Mouse (Mus musculus) layer of hippocampus, adult 11-12 months (tissue): Measurements from ENCODE around the gene Hbb-bh1.
"Not testable (repeated sequence)": the region's sequence is repeated elsewhere in the genome, so short reads cannot be mapped to it uniquely, and the experiment has no call there.

ENCODE experiments used
- DNase-seq: peaks from one replicate; pipeline ENCODE4 v3.0.0; 2022; ENCODE audit warnings: low spot score

Gene Hbb-bh1

GRCm38 (mm10) chr7:103843034-103843433 lies at the start of gene Hbb-bh1:
Hbb-bh1 (minus strand) TSS chr7:103843164.
- DNase-seq: no peak

- no peak for DNase-seq
Observed at GRCm38 (mm10) chr7:103886152-103886551, 43.2 kb upstream of the Hbb-bh1 start, which contains the start of gene Olfr66. Olfr66 (minus strand) TSS chr7:103886252.

GRCm38 (mm10) chr7:103877093-103877492 lies 34.1 kb upstream of the Hbb-bh1 start:
- no peak for DNase-seq

- DNase-seq: no peak
Observed at GRCm38 (mm10) chr7:103874451-103874850, 31.5 kb upstream of the Hbb-bh1 start.

- DNase-seq: peak; percentile 3
Observed at GRCm38 (mm10) chr7:103873064-103873463, 30.1 kb upstream of the Hbb-bh1 start.

- no peak for DNase-seq
Observed at GRCm38 (mm10) chr7:103870667-103871066, 27.7 kb upstream of the Hbb-bh1 start.

GRCm38 (mm10) chr7:103865716-103866115 lies 22.8 kb upstream of the Hbb-bh1 start:
- DNase-seq: no peak

- no peak for DNase-seq
Observed at GRCm38 (mm10) chr7:103861531-103861930, 18.6 kb upstream of the Hbb-bh1 start.

GRCm38 (mm10) chr7:103860855-103861254 lies 17.9 kb upstream of the Hbb-bh1 start:
- DNase-seq: no peak

- DNase-seq: no peak
Observed at GRCm38 (mm10) chr7:103859076-103859475, 16.1 kb upstream of the Hbb-bh1 start.

- DNase-seq: no peak
Observed at GRCm38 (mm10) chr7:103854669-103855068, 11.7 kb upstream of the Hbb-bh1 start.

- no peak for DNase-seq
Observed at GRCm38 (mm10) chr7:103853090-103853489, 10.1 kb upstream of the Hbb-bh1 start, which contains the start of gene Hbb-y. Hbb-y (minus strand) TSS chr7:103853216.

- DNase-seq: no peak
Observed at GRCm38 (mm10) chr7:103844525-103845325, 1.8 kb upstream of the Hbb-bh1 start.

- DNase-seq: no peak
Observed at GRCm38 (mm10) chr7:103840268-103840667, 2.7 kb downstream of the Hbb-bh1 start, which contains the start of gene Hbb-bh2. Hbb-bh2 (minus strand) TSS chr7:103840520.

GRCm38 (mm10) chr7:103827808-103828207 lies 15.2 kb downstream of the Hbb-bh1 start, which contains the start of gene Hbb-bs:
Hbb-bs (minus strand) TSS chr7:103828096.
- DNase-seq: no peak

- not testable (repeated sequence) for DNase-seq
Observed at GRCm38 (mm10) chr7:103827139-103827538, 15.8 kb downstream of the Hbb-bh1 start.

GRCm38 (mm10) chr7:103826255-103826887 lies 16.6 kb downstream of the Hbb-bh1 start:
- no peak for DNase-seq

GRCm38 (mm10) chr7:103825536-103826254 lies 17.3 kb downstream of the Hbb-bh1 start:
- no peak for DNase-seq

GRCm38 (mm10) chr7:103824597-103824996 lies 18.4 kb downstream of the Hbb-bh1 start:
- DNase-seq: no peak

- DNase-seq: not testable (repeated sequence)
Observed at GRCm38 (mm10) chr7:103815085-103815484, 27.9 kb downstream of the Hbb-bh1 start.

- DNase-seq: no peak
Observed at GRCm38 (mm10) chr7:103813766-103814165, 29.2 kb downstream of the Hbb-bh1 start, which contains the start of gene Hbb-bt. Hbb-bt (minus strand) TSS chr7:103813996.

GRCm38 (mm10) chr7:103813152-103813551 lies 29.8 kb downstream of the Hbb-bh1 start:
- not testable (repeated sequence) for DNase-seq
